In the genomic region with DNA sequence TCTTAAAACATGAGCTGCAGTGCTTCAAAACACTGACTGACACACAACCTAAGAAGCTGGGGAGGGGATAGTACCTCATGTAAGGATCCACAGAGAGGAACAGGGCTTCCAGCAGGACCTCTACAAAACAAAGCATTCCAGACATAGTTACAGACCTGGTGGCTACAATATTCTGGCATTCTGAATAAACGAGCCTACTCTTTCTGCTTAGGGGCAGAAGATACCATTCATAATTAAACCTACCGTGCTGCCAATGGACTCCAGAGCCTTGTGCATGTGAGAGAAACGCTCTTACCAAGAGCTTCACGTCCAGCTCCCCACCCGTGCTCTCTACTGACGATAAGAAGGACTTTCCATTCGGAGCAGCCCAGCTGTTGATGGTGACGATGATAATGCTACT, we compare ENCODE assay signal across 17 mouse cellular contexts. TPM values are rescaled to one million over a fixed set of nuclear protein-coding genes. Genes with fewer than 3 reads are reported as not detected.
"Had no signal": no experiment of that assay in that cellular context is flagged by ENCODE, and none has a peak within 500 bp of the region (broad histone marks: within the 10 kb centered on the region; RNA-seq: fewer than 3 reads in every experiment).

No protein-coding gene starts in this region.

- DNase-seq: left cerebral cortex, postnatal 4 days; liver; liver, embryonic 13.5 days; liver, postnatal 0 days; lung, adult 18-20 months; lung, adult 2 months; lung, embryonic 14.5 days; lung, postnatal 10 days; lung, postnatal 14 days; lung, postnatal 36 days; midbrain, embryonic 14.5 days had no signal

RNA-seq across cellular contexts. Expression of a gene that starts 20.2 kb away (rescaled TPM):
- total RNA-seq: liver, adult 2 months; megakaryocyte, adult 5-6 weeks; megakaryocyte-erythroid progenitor cell, adult 5-6 weeks; midbrain, postnatal 0 days; monocyte, adult 5-6 weeks had no signal

RNA-seq across cellular contexts. Expression of a gene that starts 39.4 kb away (rescaled TPM):
- total RNA-seq: liver, adult 2 months; megakaryocyte progenitor cell, adult 5-6 weeks; megakaryocyte, adult 5-6 weeks; megakaryocyte-erythroid progenitor cell, adult 5-6 weeks; monocyte, adult 5-6 weeks had no signal
